Mouse (Mus musculus) neural tube, embryonic 14.5 days (tissue): ENCODE measurements around the gene Arl10. TPM values are rescaled to one million over a fixed set of nuclear protein-coding genes. Genes with fewer than 3 reads are reported as not detected.

ENCODE experiments used
- ATAC-seq: fragments of 200-750 bp; cut with Nextera tagmentation; 2 replicates; pipeline ENCODE4 v1.8.0; 2017; ENCODE audit warnings: low read depth, mild to moderate bottlenecking, moderate TSS enrichment, moderate library complexity
- H3K27ac ChIP-seq: fragments of 300-500 bp; sonication (generic); 2 replicates; pipeline ENCODE4 v1.5.1; 2014; ENCODE audit warnings: low read depth, mild to moderate bottlenecking, control low read depth, low read length, moderate library complexity, mixed read lengths
- H3K27me3 ChIP-seq: fragments of 300-500 bp; sonication (generic); 2 replicates; pipeline ENCODE4 v1.6.1; 2014; ENCODE audit warnings: low read length; ENCODE audit not compliant: control insufficient read depth, insufficient read depth
- H3K36me3 ChIP-seq: fragments of 300-500 bp; sonication (generic); 2 replicates; pipeline ENCODE4 v1.6.1; 2014; ENCODE audit warnings: low read length, mixed read lengths; ENCODE audit not compliant: control insufficient read depth, insufficient read depth
- H3K4me1 ChIP-seq: fragments of 300-500 bp; sonication (generic); 2 replicates; pipeline ENCODE4 v1.6.1; 2014; ENCODE audit warnings: low read length; ENCODE audit not compliant: control insufficient read depth, insufficient read depth
- H3K4me2 ChIP-seq: fragments of 300-500 bp; sonication (generic); 2 replicates; pipeline ENCODE4 v1.6.1; 2014; ENCODE audit warnings: mild to moderate bottlenecking, low read depth, low read length, control low read depth
- H3K4me3 ChIP-seq: fragments of 300-500 bp; sonication (generic); 2 replicates; pipeline ENCODE4 v1.5.1; 2014; ENCODE audit warnings: low read depth, low read length, control low read depth, mixed read lengths
- H3K9ac ChIP-seq: fragments of 300-500 bp; sonication (generic); replicated peaks from 2 replicates; pipeline ENCODE4 v1.6.1; 2014; ENCODE audit warnings: low read depth, mild to moderate bottlenecking, control low read depth, low read length, mixed read lengths
- H3K9me3 ChIP-seq: fragments of 300-500 bp; sonication (generic); 2 replicates; pipeline ENCODE4 v1.6.1; 2016; ENCODE audit warnings: low read length; ENCODE audit not compliant: control insufficient read depth
- WGBS: fragments of 180-500 bp; shearing (Covaris S2); extraction: QIAGEN DNeasy Blood & Tissue Kit; methylation state at CpG from one replicate; pipeline ENCODE4 v1.1.7; 2014; 5-methylcytosine and 5-hydroxymethylcytosine counted together
- microRNA-seq: library from miRNA; unstranded; fragments of <30 nt; microRNA quantifications from one replicate; pipeline ENCODE4, GENCODE M21; 2016
- polyA plus RNA-seq: library from polyadenylated mRNA; unstranded; fragments of >200 nt; fragmentation: Nextera tagmentation; extraction: Ambion mirVana; gene quantifications from 2 replicates; pipeline ENCODE4 v1.2.1, GENCODE M21; 2014

Arl10 gene
- polyA plus RNA-seq, 1 experiment from 2014 or later: 96.3 TPM

- Histone ChIP-seq H3K36me3 (no peaks in the 10 kb centered on the region), H3K9me3 (no peaks in the 10 kb centered on the region), H3K27ac (no peak overlapping the region), H3K27me3 (no peaks in the 10 kb centered on the region), H3K4me3 (no peak overlapping the region), H3K4me1 (0 out of 2 replicates have a peak, but pooled peaks cover 4% of the 10 kb centered on the region), H3K4me2 (no peak overlapping the region), H3K9ac (no peak overlapping the region)
- no peak for ATAC-seq
- 86% methylated on average over 8 of the region's 8 CpGs for WGBS
Observed at GRCm38 (mm10) chr13:54616307-54616706, 41.5 kb downstream of the Arl10 start.

- Histone ChIP-seq H3K27me3 (no peaks in the 10 kb centered on the region), H3K4me2 (no peak overlapping the region), H3K4me1 (no peaks in the 10 kb centered on the region), H3K27ac (no peak overlapping the region), H3K9me3 (no peaks in the 10 kb centered on the region), H3K36me3 (no peaks in the 10 kb centered on the region), H3K9ac (no peak overlapping the region), H3K4me3 (no peak overlapping the region)
- 72% methylated on average over 6 of the region's 6 CpGs for WGBS
- no peak for ATAC-seq
Observed at GRCm38 (mm10) chr13:54616998-54617397, 42.2 kb downstream of the Arl10 start.

- ATAC-seq: peak; percentile 98
- peaks cover 14% of the 10 kb centered on the region; the same call in 1 of the 2 replicates for H3K4me1 ChIP-seq
- 12% methylated on average over 44 of the region's 44 CpGs for WGBS
- no peaks in the 10 kb centered on the region for H3K9me3 ChIP-seq
- H3K27ac ChIP-seq: peak within 1 kb of the TSS; percentile 92
- peak within 1 kb of the TSS; percentile 87 for H3K4me2 ChIP-seq
- no peaks in the 10 kb centered on the region for H3K27me3 ChIP-seq
- no peaks in the 10 kb centered on the region for H3K36me3 ChIP-seq
- peak within 1 kb of the TSS; percentile 98 for H3K4me3 ChIP-seq
- H3K9ac ChIP-seq: peak within 1 kb of the TSS; percentile 92
Observed at GRCm38 (mm10) chr13:54621155-54621932, 46.5 kb downstream of the Arl10 start, which contains the start of gene Faf2. Faf2 (plus strand) TSS chr13:54621784.

- H3K9ac ChIP-seq: peak overlapping the region; percentile 92
- no peak; the same call in none of the 2 replicates for ATAC-seq
- H3K27ac ChIP-seq: peak overlapping the region; percentile 92
- peaks cover 14% of the 10 kb centered on the region; the same call in 1 of the 2 replicates for H3K4me1 ChIP-seq
- H3K4me3 ChIP-seq: peak overlapping the region; percentile 98
- 2% methylated on average over 26 of the region's 27 CpGs for WGBS
- H3K9me3 ChIP-seq: no peaks in the 10 kb centered on the region
- H3K27me3 ChIP-seq: no peaks in the 10 kb centered on the region
- peak overlapping the region; percentile 87 for H3K4me2 ChIP-seq
- H3K36me3 ChIP-seq: no peaks in the 10 kb centered on the region
Observed at GRCm38 (mm10) chr13:54621960-54622521, 47.2 kb downstream of the Arl10 start.

- H3K27me3 ChIP-seq: no peaks in the 10 kb centered on the region
- H3K9me3 ChIP-seq: no peaks in the 10 kb centered on the region
- H3K4me3 ChIP-seq: no peak overlapping the region
- H3K4me1 ChIP-seq: peaks cover 6% of the 10 kb centered on the region; the same call in 1 of the 2 replicates
- H3K9ac ChIP-seq: no peak overlapping the region
- H3K27ac ChIP-seq: no peak overlapping the region
- peaks cover 4% of the 10 kb centered on the region; the same call in 1 of the 2 replicates for H3K36me3 ChIP-seq
- no peak overlapping the region for H3K4me2 ChIP-seq
- WGBS: 94% methylated on average over 4 of the region's 4 CpGs
- ATAC-seq: no peak
Observed at GRCm38 (mm10) chr13:54629128-54629527, 54.3 kb downstream of the Arl10 start.

Small RNA genes lying within 50 kb of the gene (microRNA-seq; reads per million reads assigned to microRNA genes)
- gene Gm24195: not detected

Other genes starting within 250 kb of the Arl10 start
- gene Cplx2, start 203.7 kb upstream of the Arl10 start, polyA plus RNA-seq: 23.6 and 24.1 TPM in 2 replicates
- 91.0 and 102 TPM in 2 replicates for gene Thoc3, start 106.2 kb upstream of the Arl10 start, polyA plus RNA-seq
- gene Simc1, start 71.2 kb upstream of the Arl10 start, polyA plus RNA-seq: 30.1 and 33.4 TPM in 2 replicates
- 240 and 251 TPM in 2 replicates for gene 4833439L19Rik, start 9.6 kb upstream of the Arl10 start, polyA plus RNA-seq
- 44.1 and 45.0 TPM in 2 replicates for gene Nop16, start 15.1 kb downstream of the Arl10 start, polyA plus RNA-seq
- 246 and 295 TPM in 2 replicates for gene Higd2a, start 15.2 kb downstream of the Arl10 start, polyA plus RNA-seq
- 172 and 200 TPM in 2 replicates for gene Cltb, start 36.3 kb downstream of the Arl10 start, polyA plus RNA-seq
- gene Faf2, start 46.8 kb downstream of the Arl10 start, polyA plus RNA-seq: 89.1 and 97.9 TPM in 2 replicates
- 78.5 and 88.3 TPM in 2 replicates for gene Rnf44, start 118.9 kb downstream of the Arl10 start, polyA plus RNA-seq
- 0.21 and 0.29 TPM in 2 replicates for gene Cdhr2, start 126.4 kb downstream of the Arl10 start, polyA plus RNA-seq
- gene Gprin1, start 174.9 kb downstream of the Arl10 start, polyA plus RNA-seq: 17.3 and 19.6 TPM in 2 replicates
- gene Sncb, start 191.6 kb downstream of the Arl10 start, polyA plus RNA-seq: 61.3 and 118 TPM in 2 replicates
- gene Eif4e1b, start 209.0 kb downstream of the Arl10 start, polyA plus RNA-seq: not detected in 2 replicates
- gene Tspan17, start 214.4 kb downstream of the Arl10 start, polyA plus RNA-seq: 78.1 and 82.3 TPM in 2 replicates